ENCODE assay signal across 21 mouse cellular contexts in the genomic region with DNA sequence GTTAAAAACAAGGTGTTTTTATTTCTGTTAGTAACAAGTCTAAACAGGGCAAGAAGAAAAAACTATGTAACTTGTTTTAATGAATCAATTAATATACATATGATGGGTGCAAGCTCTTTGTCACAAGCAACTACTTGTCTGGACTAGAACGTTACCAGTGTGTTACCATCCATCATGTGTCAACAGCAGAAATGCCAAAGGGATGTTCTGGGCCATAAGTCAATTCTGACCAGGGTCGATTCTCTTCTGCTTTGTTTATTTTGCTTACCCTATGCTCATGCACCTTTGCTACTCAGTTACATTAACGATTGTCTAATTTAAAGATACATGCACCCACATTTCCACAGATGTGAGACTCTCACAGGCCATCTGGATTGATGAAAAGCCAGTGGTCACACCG.
DNase-seq lines count a peak whose midpoint lies in the region; ATAC-seq and TF ChIP-seq lines count a peak whose summit lies in the region.
"Had no signal": no experiment of that assay in that cellular context is flagged by ENCODE, and none has a peak within 500 bp of the region (broad histone marks: within the 10 kb centered on the region; RNA-seq: fewer than 3 reads in every experiment).

No protein-coding gene starts in this region.

- no peaks in the 10 kb centered on the region for H3K36me3 ChIP-seq in liver, postnatal 0 days (replicated peaks; ENCODE audit: insufficient read depth, low read length)
- no peaks in the 10 kb centered on the region for H3K36me3 ChIP-seq in liver, embryonic 11.5 days (ENCODE audit: control insufficient read depth, insufficient read depth, low read length)
- H3K36me3 ChIP-seq: G1E had no signal

- no peak overlapping the region for H3K9ac ChIP-seq in liver, postnatal 0 days (replicated peaks)
- no peak overlapping the region for H3K9ac ChIP-seq in liver, embryonic 11.5 days (ENCODE audit: low read depth, low read length)

- H3K27me3 ChIP-seq in liver, postnatal 0 days (ENCODE audit: insufficient read depth, low read length), result no peaks in the 10 kb centered on the region
- H3K27me3 ChIP-seq in liver, embryonic 11.5 days (replicated peaks; ENCODE audit: control insufficient read depth, insufficient read depth, low read length), result no peaks in the 10 kb centered on the region
- H3K27me3 ChIP-seq: CH12.LX, Patski had no signal

- H3K4me2 ChIP-seq in liver, postnatal 0 days (ENCODE audit: low read depth, low read length), result no peak overlapping the region
- no peak overlapping the region for H3K4me2 ChIP-seq in liver, embryonic 11.5 days

- H3K27ac ChIP-seq in liver, postnatal 0 days (ENCODE audit: low read depth), result no peak overlapping the region
- H3K27ac ChIP-seq in liver, embryonic 11.5 days (ENCODE audit: low read depth, low read length), result no peak overlapping the region

- H3K4me1 ChIP-seq in liver, postnatal 0 days (ENCODE audit: insufficient read depth), result no peaks in the 10 kb centered on the region
- no peaks in the 10 kb centered on the region for H3K4me1 ChIP-seq in liver, embryonic 11.5 days (replicated peaks; ENCODE audit: control insufficient read depth, insufficient read depth, low read length)

- no peak for TF ChIP-seq CTCF in liver, postnatal 0 days (IDR thresholded peaks at IDR 0.05; ENCODE audit: low read depth)

- WGBS in liver, postnatal 0 days (ENCODE audit: insufficient replicate concordance), result 32% methylated on average over 4 of the region's 4 CpGs
- WGBS in liver, embryonic 11.5 days, result 33% methylated on average over 4 of the region's 4 CpGs

- TF ChIP-seq EP300 in liver, postnatal 0 days (IDR thresholded peaks at IDR 0.05; ENCODE audit: low read depth), result peak; percentile 28

- no peak overlapping the region for H3K4me3 ChIP-seq in liver, postnatal 0 days (ENCODE audit: low read depth, low read length)
- no peak overlapping the region for H3K4me3 ChIP-seq in liver, embryonic 11.5 days (ENCODE audit: low read depth, low read length)

- DNase-seq in liver, postnatal 0 days, result peak; percentile 14
- DNase-seq in liver, embryonic 11.5 days (ENCODE audit: low spot score), result no peak
- peak; percentile 57 for DNase-seq in fat pad, adult 2 months (ENCODE audit: extremely low read depth, low read depth, low spot score)
- peak; percentile 51 for DNase-seq in gonadal fat pad, adult 2 months (ENCODE audit: low read depth)
- no peak for DNase-seq in cerebellum, postnatal 14 days
- DNase-seq in kidney, adult 18-20 months, result no peak
- DNase-seq: adrenal gland, adult 2 months; adrenal gland, adult 8-10 months; adrenal gland, postnatal 10 days; adrenal gland, postnatal 14 days; adrenal gland, postnatal 25 days; adrenal gland, postnatal 36 days; B cell, adult 2 months; cerebellum, adult 11 months; cerebellum, adult 11-12 months; cerebellum, adult 18-20 months had no signal

- peak; percentile 99 for ATAC-seq in liver, postnatal 0 days
- no peak for ATAC-seq in liver, embryonic 11.5 days (replicated peaks; ENCODE audit: low FRiP score)
- ATAC-seq: activated CD4-positive, CD25-positive, alpha-beta regulatory T cell, adult 4 months; CD4-positive, CD25-positive, alpha-beta regulatory T cell, adult 4 months; Patski had no signal

- no peaks in the 10 kb centered on the region for H3K9me3 ChIP-seq in liver, postnatal 0 days (ENCODE audit: low read length)
- H3K9me3 ChIP-seq in liver, embryonic 11.5 days (ENCODE audit: control insufficient read depth, low read length), result no peaks in the 10 kb centered on the region
- H3K9me3 ChIP-seq: G1E had no signal

Comparison
In these comparisons a context has a peak if more than half of its experiments do, and no peak if none do; other contexts are left out.
1. DNase-seq: peak in liver, postnatal 0 days (single experiment), fat pad, adult 2 months (single experiment) and gonadal fat pad, adult 2 months (single experiment); none in liver, embryonic 11.5 days (single experiment), cerebellum, postnatal 14 days (0 of 2) and kidney, adult 18-20 months (single experiment).